Mouse (Mus musculus) A20 (cell line): Measurements from ENCODE around the gene Gm21764.
"Not testable (repeated sequence)": the region's sequence is repeated elsewhere in the genome, so short reads cannot be mapped to it uniquely, and the experiment has no call there.

Experiments
- DNase-seq: peaks from one replicate; pipeline ENCODE4 v3.0.0-alpha.2; 2011; ENCODE audit warnings: low read depth, low spot score

The Gm21764 gene

DNA sequence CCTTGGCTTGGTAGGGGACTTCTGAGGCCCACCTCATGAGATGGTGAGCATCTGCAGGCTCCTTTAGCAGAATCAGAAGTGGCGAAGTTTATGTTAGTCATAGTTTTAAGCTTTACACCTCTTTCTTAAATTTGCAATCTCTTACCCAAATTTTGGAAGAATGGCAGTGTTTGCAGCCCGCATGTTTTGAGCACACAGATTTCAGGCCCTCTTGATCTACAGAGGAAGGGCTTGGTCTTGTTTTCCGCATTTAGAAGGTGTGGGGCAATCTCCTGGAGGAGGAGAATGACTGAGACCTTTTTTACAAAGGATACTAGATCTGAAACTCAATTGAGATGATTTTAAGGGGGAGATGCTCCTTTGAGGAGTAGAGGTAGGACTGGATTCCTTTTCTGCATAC, at the start of gene Gm21764:
TSS of gene Gm21764 (minus strand) at position 101 of the 400 bp plus-strand sequence.
- not testable (repeated sequence) for DNase-seq

DNA sequence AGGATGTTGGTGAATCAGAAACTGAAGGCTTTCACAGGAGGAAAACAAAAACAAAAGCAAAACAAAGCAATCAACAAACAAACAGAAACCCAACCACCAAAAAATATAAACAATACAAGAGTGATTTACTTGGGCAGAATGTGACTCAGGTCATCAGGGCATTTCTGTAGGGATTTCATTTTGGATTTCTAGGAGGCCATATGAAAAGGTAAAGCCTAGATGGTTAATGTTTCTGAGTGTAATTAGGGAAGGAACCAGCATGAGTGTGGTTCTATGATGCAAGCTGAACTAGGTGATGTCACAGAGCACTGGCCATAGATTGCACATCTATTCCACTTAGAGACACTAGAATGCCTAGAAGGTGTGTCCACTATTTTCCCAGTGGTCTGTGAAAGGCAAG, 27.2 kb upstream of the Gm21764 start, which contains the start of gene Ssty1:
TSS of gene Ssty1 (plus strand) at position 301 of the 400 bp plus-strand sequence.
- not testable (repeated sequence) for DNase-seq
